Mouse (Mus musculus): Measurements from ENCODE around the gene Mtmr12.

DNA sequence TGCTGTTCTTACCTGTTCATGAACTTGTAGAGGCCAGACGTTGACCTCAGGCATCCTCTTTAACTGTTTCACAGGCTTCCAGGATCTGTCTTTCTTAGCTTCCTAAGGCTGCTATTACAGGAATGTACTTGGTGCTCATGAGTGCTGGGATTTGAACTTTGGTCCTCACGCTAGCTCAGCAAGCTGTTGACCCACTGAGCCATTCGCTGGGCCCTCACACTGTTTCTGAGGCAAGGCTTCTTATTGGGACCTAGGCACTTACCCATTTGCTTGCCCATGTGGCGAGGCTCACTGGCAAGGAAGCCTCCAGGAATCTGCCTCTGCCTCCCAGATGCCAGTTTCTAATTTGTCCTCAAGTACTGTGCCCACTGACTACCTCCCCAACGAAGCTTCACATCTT is 115.1 kb downstream of the Mtmr12 start:
- no peak for TF ChIP-seq ZNF384 (IDR thresholded peaks at IDR 0.05; ENCODE audit: low read depth, low read length)
- no peak for TF ChIP-seq CHD2 (IDR thresholded peaks at IDR 0.05; ENCODE audit: low read depth, low read length)
- no peak for TF ChIP-seq HCFC1 (IDR thresholded peaks at IDR 0.05; ENCODE audit: borderline replicate concordance, insufficient read depth, low read length)
- TF ChIP-seq MAFK (IDR thresholded peaks at IDR 0.05; ENCODE audit: insufficient read depth, low read depth, low read length) = no peak
- TF ChIP-seq ZC3H11A (IDR thresholded peaks at IDR 0.05; ENCODE audit: borderline replicate concordance, low read depth, low read length) = no peak

Measured in ES-E14 (cell line).